Mouse (Mus musculus) right cerebral cortex, adult 2 months (tissue): ENCODE data around the gene Iah1.
A peak's percentile ranks its signal among the peaks of the same experiment; 100 is the strongest.

Source experiments
- DNase-seq, 2 experiments: peaks; one replicate each; pipeline ENCODE4 v3.0.0; 2021 to 2022; ENCODE audit warnings: low spot score in 2 of 2

Gene Iah1

GRCm38 (mm10) chr12:21368376-21369086, 52.3 kb downstream of the Iah1 start:
- DNase-seq, result no peak

- no peak for DNase-seq
Measured at GRCm38 (mm10) chr12:21369087-21369410, 52.9 kb downstream of the Iah1 start.

DNA sequence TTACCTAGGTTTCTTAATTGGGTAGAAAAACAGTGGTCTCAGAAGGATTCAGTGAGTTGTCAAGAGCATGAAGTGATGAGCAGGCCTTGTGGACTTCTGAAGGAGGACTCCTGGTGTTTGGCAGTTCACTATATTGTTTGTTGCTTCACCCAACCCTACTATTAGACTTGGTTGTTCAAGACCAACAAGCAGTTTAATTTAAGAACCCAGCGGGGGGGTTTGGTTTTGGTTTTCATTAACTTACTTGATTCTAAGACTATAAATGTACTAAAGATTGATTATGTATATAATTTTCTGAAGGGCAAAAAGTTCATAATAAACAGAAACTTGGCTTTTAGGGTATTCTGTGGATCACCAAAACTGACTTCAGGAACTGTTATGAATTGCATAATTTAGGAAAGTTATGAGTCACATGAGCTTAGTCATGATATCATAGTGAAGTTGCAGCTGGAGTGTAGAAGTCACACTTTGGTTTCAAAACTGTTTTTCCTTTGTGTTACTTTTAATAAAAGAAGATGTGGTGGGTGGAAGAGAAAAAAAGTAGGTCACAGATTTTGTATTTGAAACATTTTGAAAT, 53.9 kb downstream of the Iah1 start:
- DNase-seq, result no peak

DNA sequence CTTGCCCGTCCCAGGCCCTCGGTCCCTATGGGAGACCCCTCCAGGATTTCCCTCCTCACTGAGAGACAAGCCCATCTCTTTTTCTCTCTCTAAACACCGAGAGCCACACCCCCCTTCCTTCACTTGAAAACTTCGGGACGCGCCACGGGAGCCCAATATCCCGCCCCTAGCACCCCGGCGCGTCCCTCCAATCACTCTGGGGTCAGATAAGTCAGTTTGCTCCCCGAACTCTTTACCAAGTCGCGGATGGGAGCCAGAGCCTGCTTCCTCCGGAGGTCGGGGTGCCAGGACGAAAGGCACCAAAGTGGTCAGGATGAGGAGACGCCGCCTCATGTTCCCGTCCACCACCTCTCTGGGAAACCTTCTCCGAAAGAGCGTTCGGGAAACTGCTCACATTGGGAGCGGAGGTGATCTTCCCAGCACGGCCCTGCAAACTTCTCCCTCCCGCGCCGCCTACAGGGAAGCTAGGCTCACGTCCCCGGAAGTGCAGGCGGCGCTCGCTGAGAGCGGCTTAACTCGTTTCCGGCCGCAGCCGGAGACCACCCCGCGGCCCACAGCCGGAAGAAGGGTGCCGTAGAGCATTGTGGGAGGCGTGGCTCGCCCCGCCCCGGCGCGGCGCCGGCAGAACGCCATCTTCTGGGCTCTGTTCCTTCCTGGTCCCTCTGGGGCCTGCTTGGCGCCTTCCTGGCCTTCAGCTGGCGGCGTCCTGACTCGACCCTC, 57.1 kb downstream of the Iah1 start, which contains the start of gene Adam17:
TSS of gene Adam17 (minus strand) at position 533 of the 720 bp plus-strand sequence.
- DNase-seq, result peak; percentile 94 to 95
